Mouse (Mus musculus) embryo, embryonic 10.5 days (tissue): Measurements from ENCODE around the gene Gnb2.
A peak's percentile ranks its signal among the peaks of the same experiment; 100 is the strongest.

Experiments
- DNase-seq: peaks from one replicate; pipeline ENCODE4 v3.0.0-alpha.2; 2015; ENCODE audit warnings: low spot score

The Gnb2 gene

DNA sequence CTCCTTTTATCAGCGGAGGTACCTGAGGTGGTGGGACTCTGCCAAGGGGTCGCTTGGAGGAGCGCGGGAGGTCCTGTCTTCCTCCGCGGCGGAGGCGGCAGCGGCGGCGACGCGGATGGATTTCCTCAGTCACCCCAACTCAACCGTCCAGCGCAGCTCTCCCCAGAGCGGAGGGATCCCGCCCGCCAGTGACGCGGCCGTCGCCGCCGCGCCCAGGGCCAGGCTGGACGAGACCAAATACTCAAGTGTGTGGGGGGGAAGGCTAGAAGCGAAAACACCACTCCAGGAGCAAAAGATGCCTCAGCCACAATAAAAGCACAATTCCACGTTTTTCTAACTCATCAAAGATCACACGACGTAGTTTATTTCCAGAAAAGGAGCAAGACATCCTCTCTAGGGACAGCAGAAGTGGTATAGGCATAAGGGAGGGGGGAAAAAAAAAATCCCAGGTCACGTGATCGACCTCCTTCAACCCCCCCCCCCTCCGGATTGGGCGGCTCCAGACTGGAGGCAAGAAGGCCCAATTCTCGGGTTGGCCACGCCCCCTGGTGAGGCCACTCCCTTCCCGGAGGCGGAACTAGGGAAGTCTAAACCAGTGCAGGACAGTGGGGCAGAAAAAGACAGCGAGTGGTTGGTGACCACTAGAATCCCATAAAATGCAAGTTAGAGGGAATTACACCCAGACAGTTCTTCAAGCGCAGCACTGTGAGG lies at the start of gene Gnb2, which contains the start of gene Epo:
Gene Gnb2, minus strand, starts transcription at position 394 of the 711 bp plus-strand sequence.
Gene Epo, minus strand, starts transcription at position 126 of the 711 bp plus-strand sequence.
- DNase-seq = peak; percentile 100

DNA sequence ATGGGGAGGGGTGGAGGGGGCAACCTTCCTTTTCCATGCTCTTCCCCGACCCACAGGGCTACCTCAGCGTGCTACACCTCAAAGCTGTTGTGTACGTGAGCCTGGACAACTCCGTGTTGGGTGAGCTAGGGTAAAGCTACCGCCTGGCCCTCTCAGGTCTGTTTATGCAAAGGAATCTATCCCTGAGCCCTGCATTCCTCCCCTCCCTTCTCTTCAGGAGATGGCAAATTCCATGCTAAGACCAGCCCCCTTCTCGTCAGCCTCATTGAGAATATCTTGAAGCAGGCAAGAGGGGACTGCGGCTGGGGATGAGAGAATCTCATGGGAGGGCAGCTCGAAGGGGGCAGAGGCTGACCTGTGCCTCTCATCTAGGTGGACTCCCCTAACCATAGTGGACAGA lies 49.4 kb upstream of the Gnb2 start:
- peak; percentile 18 for DNase-seq

DNA sequence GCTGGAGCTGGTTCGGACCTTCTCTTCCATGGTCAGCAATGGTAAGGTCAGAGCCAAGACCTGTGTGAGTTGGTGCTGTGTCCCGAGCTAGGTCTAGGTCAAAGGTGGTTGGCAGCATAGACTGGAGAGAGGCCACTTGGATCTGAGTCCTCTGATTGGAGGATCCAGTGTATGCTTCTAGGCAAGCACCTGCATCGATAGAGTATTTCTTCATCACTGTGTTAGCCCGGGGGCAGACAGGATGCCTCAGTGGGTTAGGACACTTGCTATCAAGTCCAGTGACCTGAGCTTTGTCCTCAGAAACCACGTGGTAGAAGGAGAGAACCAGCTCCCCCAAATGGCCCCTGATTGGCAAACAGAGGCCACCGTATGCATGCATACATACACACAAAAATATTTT lies 46.9 kb upstream of the Gnb2 start:
- DNase-seq = no peak

DNA sequence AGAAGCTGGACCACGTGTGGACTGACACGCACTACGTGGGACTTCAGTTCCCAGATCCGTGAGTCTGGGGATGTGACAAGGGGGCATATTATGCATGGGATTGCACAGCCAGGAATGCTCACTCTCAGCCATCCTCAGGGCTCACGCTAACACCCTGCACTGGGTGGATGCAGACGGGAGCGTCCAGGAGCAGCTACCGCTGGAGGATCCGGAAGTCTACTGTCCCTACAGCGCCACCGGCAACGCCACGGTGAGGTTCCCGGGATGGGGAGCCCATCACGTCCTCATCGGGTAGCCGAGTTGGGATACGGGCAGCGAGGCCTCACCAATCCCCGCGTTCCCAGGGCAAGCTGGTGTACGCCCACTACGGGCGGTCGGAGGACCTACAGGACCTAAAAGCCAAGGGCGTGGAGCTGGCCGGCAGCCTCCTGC lies 41.2 kb upstream of the Gnb2 start:
- peak; percentile 69 for DNase-seq

DNA sequence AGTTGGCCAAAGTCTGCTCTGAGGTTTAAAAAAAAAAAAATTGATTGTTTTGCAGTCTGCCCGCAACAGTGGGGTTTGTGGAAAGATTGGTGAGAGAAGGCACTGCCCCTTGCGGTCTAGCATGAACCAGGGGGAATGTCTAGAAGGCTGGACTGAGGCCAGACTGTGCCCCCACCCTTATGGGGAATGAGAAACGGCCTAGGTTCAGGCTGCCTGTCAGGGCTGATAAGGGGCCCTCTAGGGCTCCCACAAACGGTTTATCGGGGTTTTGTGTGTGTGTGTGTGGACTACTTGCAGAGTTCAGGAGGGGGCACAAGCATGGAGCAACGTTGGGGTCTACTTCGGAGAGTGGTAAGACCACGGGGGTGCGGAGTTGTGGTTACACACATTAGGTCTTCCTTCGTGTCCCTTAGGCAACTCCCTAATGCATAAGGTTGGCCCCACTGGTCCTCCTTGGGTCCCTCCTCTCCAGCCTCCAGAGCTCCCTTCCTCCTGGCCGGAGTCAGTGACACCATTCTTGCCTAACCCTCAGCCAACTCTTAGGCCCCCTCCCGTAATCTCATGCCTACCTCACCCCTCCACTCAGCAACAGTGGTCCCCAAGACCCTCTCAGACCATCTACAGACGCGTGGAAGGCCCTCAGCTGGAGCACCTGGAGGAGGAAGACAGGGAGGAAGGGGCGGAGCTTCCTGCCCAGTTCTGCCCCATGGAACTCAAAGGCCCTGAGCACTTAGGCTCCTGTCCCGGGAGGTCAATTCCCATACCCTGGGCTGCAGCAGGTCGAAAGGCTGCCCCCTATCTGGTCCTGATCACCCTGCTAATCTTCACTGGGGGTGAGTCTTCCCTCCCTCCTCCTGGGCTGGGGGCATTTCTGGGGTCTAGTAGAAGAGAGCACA lies 37.6 kb upstream of the Gnb2 start:
- no peak for DNase-seq

DNA sequence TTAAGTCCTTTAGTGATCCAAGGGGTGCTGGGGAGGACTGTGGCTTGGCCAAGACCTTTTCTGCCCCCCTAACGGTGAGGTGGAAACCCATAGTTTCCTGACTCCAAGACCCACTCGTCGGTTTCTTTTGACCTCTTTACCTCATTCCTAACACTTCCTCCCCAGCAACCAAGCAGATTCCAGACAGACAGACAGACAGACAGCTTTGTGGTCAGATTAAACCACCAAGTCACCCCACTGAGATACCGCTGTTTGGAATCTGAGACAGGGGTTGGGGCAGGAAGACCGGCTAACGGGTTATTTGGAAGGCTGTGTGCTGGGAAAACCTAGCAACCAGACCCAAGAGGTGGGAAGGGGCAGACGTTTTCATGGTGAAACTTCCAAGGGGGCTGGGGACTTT lies 36.9 kb upstream of the Gnb2 start:
- no peak for DNase-seq

DNA sequence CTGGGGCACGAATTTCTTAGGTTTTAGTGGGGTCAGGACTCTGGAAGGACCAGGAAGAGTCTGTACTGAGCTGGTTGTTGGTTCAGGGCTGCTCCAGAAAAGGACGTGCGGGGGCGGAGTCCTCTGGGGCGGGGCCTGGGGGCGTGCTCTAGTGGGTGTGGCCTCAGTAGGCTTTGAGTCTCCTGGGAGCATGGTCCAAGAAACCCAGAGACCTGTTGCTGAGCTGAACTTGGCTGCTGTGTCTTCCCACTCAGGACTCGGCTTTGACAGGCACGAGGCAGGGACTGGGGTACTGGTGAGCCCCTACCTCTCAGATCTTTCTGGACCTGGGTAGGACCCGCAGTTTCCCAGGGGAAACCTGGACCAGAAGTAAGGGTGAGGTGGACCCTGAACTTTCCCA lies 36.4 kb upstream of the Gnb2 start, which contains the start of gene Tfr2:
Gene Tfr2, plus strand, starts transcription at position 176 of the 400 bp plus-strand sequence.
- DNase-seq = no peak

DNA sequence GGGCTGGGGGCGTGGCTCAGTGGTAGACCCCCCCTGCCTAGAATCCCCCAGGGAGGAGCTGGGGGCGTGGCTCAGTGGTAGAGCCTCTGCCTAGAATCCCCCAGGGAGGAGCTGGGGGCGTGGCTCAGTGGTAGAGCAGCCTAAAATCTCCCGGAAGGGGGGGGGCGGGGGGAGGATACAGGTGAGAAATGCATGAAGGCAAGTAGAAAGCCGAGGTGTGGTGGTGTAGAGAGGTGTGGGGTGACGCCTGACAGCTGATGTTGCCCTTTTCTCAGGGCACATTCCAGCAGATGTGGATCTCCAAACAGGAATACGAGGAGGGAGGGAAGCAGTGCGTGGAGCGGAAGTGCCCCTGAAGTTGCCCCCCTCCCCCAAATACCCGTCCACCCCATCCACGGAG lies 35.7 kb upstream of the Gnb2 start:
- DNase-seq = no peak

DNA sequence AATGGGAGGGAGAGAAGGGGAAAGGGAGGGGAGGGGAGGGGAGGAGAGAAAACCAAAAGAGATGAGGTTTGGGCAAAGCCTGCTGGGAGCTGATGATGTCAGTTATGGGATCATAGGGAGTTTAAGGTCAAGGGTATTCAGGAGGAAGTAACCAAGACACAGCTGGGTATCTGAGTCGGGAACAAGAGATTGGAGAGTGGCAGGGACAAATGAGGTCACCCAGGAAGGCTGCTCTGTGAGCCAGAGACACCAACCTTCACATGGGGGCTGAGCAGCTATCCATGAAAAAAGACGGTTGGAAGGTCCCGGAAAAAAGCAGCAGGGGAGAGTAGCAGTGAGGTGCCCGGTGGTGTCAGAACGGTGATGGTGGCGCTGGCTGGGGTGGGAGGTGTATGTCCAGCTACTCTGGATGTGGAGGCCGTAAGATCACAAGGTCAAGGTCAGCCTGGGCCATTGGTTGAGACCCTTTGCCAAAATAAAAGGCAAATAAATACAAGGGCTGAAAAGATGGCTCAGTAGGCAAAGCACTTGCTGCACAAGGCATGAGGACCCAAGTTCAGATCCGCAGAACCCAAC lies 35.0 kb upstream of the Gnb2 start:
- no peak for DNase-seq

DNA sequence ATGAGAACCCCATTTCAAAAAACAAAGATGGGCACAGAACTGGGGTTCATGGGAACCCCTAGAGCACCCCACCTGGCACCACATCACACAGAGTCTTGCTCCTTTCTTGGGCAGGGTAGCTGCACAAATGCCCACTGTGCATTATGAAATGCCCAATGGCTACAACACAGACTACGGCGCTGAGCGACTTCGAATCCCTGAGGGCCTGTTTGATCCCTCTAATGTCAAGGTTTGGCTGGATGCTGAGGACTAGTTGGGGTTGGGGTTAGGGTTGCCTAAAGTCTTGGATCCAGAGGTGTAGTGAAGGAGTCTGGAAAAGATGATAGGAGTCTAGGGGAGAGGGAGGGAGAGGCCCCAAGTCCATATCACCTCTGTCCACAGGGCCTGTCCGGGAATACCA lies 33.1 kb upstream of the Gnb2 start:
- no peak for DNase-seq

DNA sequence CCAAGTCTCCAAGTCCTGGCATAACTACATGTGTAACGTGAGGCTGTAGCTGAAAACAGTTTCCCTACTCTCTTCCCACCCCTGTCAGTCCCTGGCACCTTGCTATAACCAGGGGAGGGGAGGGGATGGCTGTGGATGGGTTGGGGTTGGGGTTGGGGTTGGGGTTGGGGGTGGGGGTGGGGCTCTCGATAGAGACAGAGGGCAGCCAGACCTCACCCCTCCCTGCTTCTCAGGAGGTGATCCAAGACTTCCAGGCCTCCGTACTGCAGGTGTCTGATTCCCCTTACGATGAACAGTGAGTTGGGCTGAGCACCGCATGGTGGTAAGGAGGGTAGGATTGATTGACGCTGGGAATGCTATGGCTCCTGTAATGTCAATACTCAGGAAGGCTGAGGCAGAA lies 32.4 kb upstream of the Gnb2 start:
- no peak for DNase-seq

DNA sequence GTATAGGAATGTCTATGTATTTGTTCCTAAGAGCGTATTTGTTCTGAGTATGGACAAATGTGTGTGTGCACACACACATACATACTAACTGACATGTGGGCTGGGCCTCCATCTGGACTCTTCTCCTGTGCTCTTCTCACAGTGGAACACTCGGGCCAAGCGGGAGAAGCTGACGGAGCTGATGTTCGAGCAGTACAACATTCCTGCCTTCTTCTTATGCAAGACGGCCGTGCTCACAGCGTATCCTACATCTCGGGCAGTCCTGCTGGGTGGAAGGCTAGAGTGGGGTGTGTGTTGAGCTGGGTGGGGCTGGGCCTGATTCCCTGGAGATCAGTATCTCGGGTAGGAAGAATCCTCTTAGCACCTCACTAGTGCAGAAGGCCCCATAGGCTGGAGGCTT lies 29.7 kb upstream of the Gnb2 start:
- DNase-seq = no peak

DNA sequence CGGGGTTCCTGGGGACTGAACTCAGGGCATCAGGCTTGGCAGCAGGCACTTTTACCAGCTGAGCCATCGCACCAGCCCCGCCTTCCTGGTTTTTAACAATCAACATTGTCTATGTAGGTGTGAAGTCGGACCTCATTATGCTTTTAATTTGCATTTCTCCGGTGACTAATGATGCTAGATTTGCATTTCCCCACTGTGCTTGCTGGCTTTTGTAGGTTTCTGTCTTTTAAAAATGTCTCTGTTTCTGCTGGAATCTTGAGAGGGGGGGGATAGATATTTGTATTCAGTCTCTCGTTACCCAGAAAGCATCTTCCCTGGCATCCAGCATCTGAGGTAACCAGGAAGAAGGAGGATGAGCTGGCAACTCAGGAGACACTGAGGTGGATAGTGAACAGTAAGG lies 28.2 kb upstream of the Gnb2 start:
- DNase-seq = no peak

DNA sequence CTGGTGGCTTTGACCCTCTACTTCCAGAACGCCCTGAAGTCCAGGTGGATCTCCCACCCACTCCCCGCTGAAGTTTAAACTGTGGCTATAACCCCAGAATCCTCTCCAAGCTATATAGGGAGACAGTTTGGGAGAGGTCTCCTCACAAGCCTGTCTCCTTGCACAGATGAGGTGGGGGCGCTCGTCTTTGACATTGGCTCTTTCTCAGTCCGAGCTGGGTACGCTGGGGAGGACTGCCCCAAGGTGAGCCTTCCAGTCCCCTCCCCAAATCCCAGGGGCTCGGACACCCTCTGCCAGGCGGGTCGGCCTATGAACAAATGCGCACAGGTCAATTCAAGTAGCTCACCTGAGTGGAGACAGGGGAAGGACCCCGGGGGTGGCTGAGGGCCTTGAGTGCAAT lies 20.6 kb upstream of the Gnb2 start:
- no peak for DNase-seq

DNA sequence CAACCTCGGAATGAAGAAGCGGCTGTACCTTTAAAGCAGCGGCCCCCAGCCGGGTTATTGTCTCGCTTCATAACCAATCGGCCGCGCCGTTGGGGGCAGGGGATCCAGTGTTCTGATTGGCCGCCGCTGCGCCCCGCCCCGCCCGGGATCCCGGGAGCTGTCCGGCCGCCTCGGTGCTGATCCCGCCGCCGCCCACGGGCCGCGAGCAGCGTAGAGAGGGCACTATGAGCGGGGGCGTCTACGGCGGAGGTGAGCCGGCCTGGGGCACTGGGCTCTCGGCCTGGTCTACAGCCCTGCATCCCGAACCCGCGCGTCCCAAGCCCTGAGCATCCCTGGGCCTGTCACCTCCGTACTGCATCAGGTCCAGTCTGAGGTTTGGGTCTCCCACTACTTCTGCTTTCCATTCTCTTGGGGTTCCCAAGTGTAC lies 20.1 kb upstream of the Gnb2 start, which contains the start of gene Actl6b:
Gene Actl6b, plus strand, starts transcription at position 107 of the 427 bp plus-strand sequence.
- DNase-seq = peak; percentile 87

DNA sequence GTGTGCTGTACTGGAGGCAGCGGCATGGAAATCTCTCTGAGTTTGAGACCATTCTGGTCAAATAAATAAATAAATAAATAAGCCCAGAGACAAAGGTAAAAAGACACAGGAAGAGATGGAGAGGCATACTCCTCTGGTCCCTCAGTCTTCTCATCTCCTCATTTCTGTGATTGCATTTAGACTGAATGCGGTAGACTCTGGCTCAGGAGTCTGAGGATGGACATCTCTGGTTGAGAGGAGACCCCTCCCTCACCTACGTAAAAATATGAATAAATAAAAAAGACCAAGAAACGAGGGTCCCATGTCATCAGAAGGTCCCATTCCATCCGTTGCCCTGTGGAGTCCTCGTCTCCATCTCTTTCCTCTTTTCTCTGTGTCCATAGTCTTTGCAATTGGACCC lies 19.7 kb upstream of the Gnb2 start:
- no peak for DNase-seq

DNA sequence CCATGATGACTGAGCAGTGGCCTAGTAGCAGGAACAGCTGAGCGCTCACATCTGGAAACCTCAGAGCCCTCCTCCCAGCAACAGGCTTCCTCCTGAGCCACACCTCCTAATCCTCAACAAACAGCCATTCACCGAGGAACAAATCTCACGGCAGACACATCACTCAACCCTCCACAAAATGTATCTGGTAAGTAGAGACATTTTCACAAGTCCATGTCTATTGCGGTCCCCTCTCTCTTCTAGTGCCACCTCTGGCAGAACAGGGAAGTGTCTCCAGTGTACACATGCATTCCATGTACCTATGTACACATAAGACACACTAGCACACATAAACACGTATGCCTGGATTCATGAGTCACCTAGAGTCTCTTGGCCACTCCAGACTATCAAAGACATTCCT lies 17.8 kb upstream of the Gnb2 start:
- DNase-seq = no peak

DNA sequence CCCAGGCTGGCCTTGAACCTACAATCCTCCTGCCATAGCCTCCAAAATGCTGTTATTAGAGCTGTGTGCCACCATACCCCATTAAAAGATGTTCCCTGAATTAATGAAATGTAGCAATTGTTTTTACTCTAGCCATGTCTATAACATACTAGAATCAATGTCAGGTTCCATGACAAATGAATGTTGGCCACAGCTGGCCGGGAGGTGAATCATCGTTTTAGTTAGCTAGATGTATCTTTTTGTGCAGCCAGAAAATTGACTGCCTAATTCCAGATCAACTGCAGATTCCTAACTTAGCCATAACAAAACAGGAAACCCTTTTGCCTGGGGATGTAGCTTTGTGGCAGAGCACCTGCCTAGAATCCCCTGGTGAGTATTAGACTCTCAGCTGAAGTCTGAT lies 16.5 kb upstream of the Gnb2 start:
- DNase-seq = no peak

DNA sequence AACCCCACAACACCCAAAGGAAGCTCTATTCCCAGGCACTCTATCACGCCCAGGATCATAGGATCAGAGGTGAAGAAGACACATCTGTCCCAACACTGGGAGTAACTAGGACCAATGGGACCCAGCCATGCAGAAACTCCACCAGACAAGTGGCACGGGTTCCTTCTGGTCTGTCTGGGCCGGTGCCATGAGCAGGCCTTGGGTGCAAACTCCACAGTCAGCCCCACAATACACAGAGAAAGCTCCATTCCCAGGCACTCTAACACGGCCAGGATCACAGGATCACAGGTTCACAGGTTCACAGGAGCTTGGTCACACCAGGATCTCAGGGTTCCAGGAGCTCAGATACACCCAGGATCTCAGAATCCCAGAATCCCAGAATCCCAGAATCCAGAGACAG lies 12.3 kb upstream of the Gnb2 start:
- DNase-seq = no peak

DNA sequence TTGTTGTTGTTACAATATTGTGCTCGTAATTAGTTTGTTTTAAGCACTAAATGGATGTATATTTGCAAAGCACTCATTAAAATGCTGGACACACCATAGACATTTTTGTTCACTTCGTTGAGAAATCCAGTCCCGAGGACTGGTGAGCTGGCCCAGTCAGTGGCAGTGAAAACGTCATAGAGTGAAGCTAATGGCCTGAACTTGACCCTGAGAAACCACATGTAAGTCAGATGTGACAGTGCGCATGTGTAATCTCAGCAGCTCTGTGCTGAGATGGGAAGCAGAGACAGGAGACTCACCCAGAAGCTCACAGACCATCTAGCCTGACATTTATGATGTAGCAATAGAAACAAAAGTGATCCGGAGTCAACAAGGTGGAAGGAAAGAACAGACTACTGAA lies 11.6 kb upstream of the Gnb2 start:
- no peak for DNase-seq

DNA sequence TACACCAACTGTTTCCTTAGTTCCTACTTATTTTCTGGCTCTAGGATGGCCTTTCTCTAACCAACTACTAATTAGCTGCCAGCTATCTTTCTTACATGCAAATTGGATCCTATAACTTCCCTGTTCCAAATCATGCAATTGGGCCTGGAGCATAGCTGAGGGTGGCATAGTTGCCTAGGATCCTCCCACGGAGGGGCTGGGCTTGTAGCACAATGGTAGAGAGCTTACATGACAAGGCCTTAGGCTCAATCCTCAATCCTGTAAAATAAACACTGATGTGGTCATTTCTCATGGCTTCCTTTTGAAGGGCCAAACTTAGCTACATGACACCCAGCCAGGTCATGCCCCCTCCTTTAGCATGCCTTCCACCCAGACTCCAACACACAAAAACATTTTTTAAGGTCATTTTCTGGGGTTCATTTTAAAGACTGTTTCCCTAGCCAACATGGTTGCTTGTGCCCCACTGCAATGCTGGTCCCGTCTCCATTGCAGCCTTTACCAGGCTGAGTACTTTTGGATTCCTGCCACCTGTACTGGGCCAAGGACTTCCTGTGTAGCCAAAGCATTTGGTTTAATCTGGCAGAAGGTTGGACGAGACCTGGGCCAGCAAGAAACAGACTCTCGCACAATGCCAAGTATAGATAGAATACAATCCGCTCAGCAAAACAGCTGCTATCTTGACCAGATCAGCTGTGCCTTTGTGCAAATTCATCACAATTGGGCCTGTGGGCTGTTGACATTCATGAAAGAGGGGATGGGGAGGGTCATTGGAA lies 8.6 kb upstream of the Gnb2 start:
- no peak for DNase-seq

DNA sequence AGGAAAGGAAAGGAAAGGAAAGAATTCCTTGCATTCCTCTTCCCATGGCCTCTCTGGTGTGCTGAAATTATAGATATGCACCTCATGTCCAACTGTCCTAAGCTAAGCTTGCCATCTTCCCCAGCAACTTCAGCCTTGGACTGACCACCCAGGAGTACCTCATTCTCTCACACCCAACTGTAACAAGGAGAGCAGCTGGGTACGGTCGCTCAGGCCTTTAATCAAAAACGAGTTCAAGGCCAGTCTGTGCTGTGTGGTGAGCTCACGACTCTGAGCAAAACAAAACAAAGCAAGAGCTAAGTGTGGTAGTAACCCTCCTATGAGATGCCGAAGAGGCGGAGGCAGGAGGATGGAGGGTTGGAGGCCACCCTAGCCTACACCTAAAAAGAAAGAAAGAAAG lies 7.7 kb upstream of the Gnb2 start:
- no peak for DNase-seq
